15 mouse cellular contexts compared by ENCODE assay signal in genomic region chr2:164010944-164011343, GRCm38 (mm10). TPM values are rescaled to one million over a fixed set of nuclear protein-coding genes. Genes with fewer than 3 reads are reported as not detected.
"Had no signal": no experiment of that assay in that cellular context is flagged by ENCODE, and none has a peak within 500 bp of the region (broad histone marks: within the 10 kb centered on the region; RNA-seq: fewer than 3 reads in every experiment).

No protein-coding gene starts in this region.

- H3K27ac ChIP-seq: left cerebral cortex, adult 2 months; limb, embryonic 15.5 days; liver, embryonic 12.5 days; midbrain, embryonic 12.5 days; stomach, postnatal 0 days had no signal

- H3K9me3 ChIP-seq: limb, embryonic 15.5 days; liver, embryonic 12.5 days; midbrain, embryonic 12.5 days had no signal

- H3K4me2 ChIP-seq: limb, embryonic 15.5 days; liver, embryonic 12.5 days; lung, embryonic 14.5 days; midbrain, embryonic 12.5 days had no signal

- H3K27me3 ChIP-seq: limb, embryonic 15.5 days; liver, embryonic 12.5 days; midbrain, embryonic 12.5 days had no signal

- DNase-seq: kidney, adult 18-20 months; kidney, postnatal 10 days; kidney, postnatal 4 days; lung, embryonic 14.5 days; lung, postnatal 14 days; right cerebral cortex, adult 18-20 months; right cerebral cortex, postnatal 25 days; thymus, postnatal 25 days had no signal

- H3K9ac ChIP-seq: limb, embryonic 15.5 days; liver, embryonic 12.5 days; lung, embryonic 14.5 days; midbrain, embryonic 12.5 days had no signal

- ATAC-seq: liver, embryonic 12.5 days; midbrain, embryonic 16.5 days had no signal

- H3K4me3 ChIP-seq: left cerebral cortex, adult 2 months; limb, embryonic 15.5 days; liver, embryonic 12.5 days; midbrain, embryonic 12.5 days had no signal

RNA-seq across cellular contexts. Expression of gene Pabpc1l, which starts 14.3 kb away (rescaled TPM):
- total RNA-seq: megakaryocyte-erythroid progenitor cell, adult 5-6 weeks had no signal
